Mouse (Mus musculus) neural tube, embryonic 13.5 days (tissue): ENCODE results near the gene Raf1. TPM values are rescaled to one million over a fixed set of nuclear protein-coding genes. Genes with fewer than 3 reads are reported as not detected.
A peak's percentile ranks its signal among the peaks of the same experiment; 100 is the strongest.

Source experiments
- ATAC-seq: fragments of 200-750 bp; cut with Nextera tagmentation; 2 replicates; pipeline ENCODE4 v1.8.0; 2017; ENCODE audit warnings: low read depth, mild to moderate bottlenecking, moderate TSS enrichment, moderate library complexity
- H3K27ac ChIP-seq: fragments of 300-500 bp; sonication (generic); replicated peaks from 2 replicates; pipeline ENCODE4 v1.5.1; 2015; ENCODE audit warnings: moderate library complexity, mild to moderate bottlenecking, inconsistent platforms
- H3K27me3 ChIP-seq: fragments of 300-500 bp; sonication (generic); 2 replicates; pipeline ENCODE4 v1.6.1; 2015; ENCODE audit warnings: mild to moderate bottlenecking, inconsistent platforms
- H3K36me3 ChIP-seq: fragments of 300-500 bp; sonication (generic); 2 replicates; pipeline ENCODE4 v1.6.1; 2015; ENCODE audit warnings: mild to moderate bottlenecking, inconsistent platforms
- H3K4me1 ChIP-seq: fragments of 300-500 bp; sonication (generic); replicated peaks from 2 replicates; pipeline ENCODE4 v1.6.1; 2015; ENCODE audit warnings: inconsistent platforms
- H3K4me2 ChIP-seq: fragments of 300-500 bp; sonication (generic); 2 replicates; pipeline ENCODE4 v1.6.1; 2015; ENCODE audit warnings: inconsistent platforms, mild to moderate bottlenecking, moderate library complexity
- H3K4me3 ChIP-seq: fragments of 300-500 bp; sonication (generic); 2 replicates; pipeline ENCODE4 v1.5.1; 2015; ENCODE audit warnings: mild to moderate bottlenecking, inconsistent platforms
- H3K9ac ChIP-seq: fragments of 300-500 bp; sonication (generic); 2 replicates; pipeline ENCODE4 v1.6.1; 2015; ENCODE audit warnings: moderate library complexity, mild to moderate bottlenecking, inconsistent platforms
- H3K9me3 ChIP-seq: fragments of 300-500 bp; sonication (generic); 2 replicates; pipeline ENCODE4 v1.6.1; 2016; ENCODE audit warnings: inconsistent platforms
- WGBS: fragments of 180-500 bp; shearing (Covaris S2); methylation state at CpG from one replicate; pipeline ENCODE4 v1.1.7; 2015; 5-methylcytosine and 5-hydroxymethylcytosine counted together
- polyA plus RNA-seq: library from polyadenylated mRNA; unstranded; fragments of >200 nt; fragmentation: Nextera tagmentation; extraction: Ambion mirVana; gene quantifications from 2 replicates; pipeline ENCODE4 v1.2.1, GENCODE M21; 2015

Raf1 gene
- polyA plus RNA-seq, 1 experiment from 2014 or later: 141 TPM

- Histone ChIP-seq H3K4me2 (peak overlapping the region; percentile 87), H3K9ac (peak overlapping the region; percentile 100), H3K27ac (peak overlapping the region; percentile 99), H3K4me1 (peaks cover 41% of the 10 kb centered on the region), H3K27me3 (no peaks in the 10 kb centered on the region), H3K4me3 (peak overlapping the region; percentile 99), H3K36me3 (no peaks in the 10 kb centered on the region), H3K9me3 (no peaks in the 10 kb centered on the region)
- WGBS: under 1% methylated on average over 53 of the region's 53 CpGs
- peak; percentile 79 for ATAC-seq
Measured at GRCm38 (mm10) chr6:115675508-115676336, 713 bp downstream of the Raf1 start.

DNA sequence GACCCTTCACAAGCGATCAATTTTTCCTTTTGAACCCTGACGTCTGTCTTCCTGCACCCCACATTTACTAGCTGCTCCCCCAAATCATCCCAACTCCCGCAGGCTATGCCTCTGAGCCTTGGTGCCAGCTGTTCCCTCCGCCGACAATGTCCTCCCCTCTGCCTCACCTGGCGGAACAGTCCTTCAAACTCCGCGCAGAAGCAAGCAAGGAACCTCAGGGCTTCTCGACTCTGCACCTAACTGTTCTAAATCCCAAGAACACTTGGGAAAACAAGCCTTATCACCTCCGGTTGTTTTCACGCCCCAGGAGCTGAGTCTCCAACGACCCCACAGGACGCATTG is 1.3 kb downstream of the Raf1 start:
- H3K36me3 ChIP-seq: no peaks in the 10 kb centered on the region
- H3K4me1 ChIP-seq: peaks cover 41% of the 10 kb centered on the region
- H3K9ac ChIP-seq: peak overlapping the region; percentile 100
- H3K9me3 ChIP-seq: no peaks in the 10 kb centered on the region
- H3K27me3 ChIP-seq: no peaks in the 10 kb centered on the region
- no peak; the same call in 1 of the 2 replicates for ATAC-seq
- H3K4me3 ChIP-seq: peak overlapping the region; percentile 99
- peak overlapping the region; percentile 87 for H3K4me2 ChIP-seq
- under 1% methylated on average over 13 of the region's 13 CpGs for WGBS
- H3K27ac ChIP-seq: peak overlapping the region; percentile 99

- peak overlapping the region; percentile 99 for H3K4me3 ChIP-seq
- H3K9me3 ChIP-seq: no peaks in the 10 kb centered on the region
- H3K27ac ChIP-seq: 0 out of 2 replicates have a peak overlapping the region, but pooled peaks have one; percentile 3
- peak overlapping the region; percentile 87 for H3K4me2 ChIP-seq
- H3K4me1 ChIP-seq: peaks cover 44% of the 10 kb centered on the region
- ATAC-seq: no peak
- H3K36me3 ChIP-seq: no peaks in the 10 kb centered on the region
- H3K9ac ChIP-seq: peak overlapping the region; percentile 100
- H3K27me3 ChIP-seq: no peaks in the 10 kb centered on the region
- 58% methylated on average over 2 of the region's 2 CpGs for WGBS
Measured at GRCm38 (mm10) chr6:115674316-115674715, 2.1 kb downstream of the Raf1 start.

GRCm38 (mm10) chr6:115672700-115673099 is 3.7 kb downstream of the Raf1 start:
- no peak for ATAC-seq
- WGBS: 91% methylated on average over 1 of the region's 1 CpGs
- H3K4me2 ChIP-seq: no peak overlapping the region
- no peak overlapping the region for H3K27ac ChIP-seq
- H3K4me3 ChIP-seq: no peak overlapping the region
- peaks cover 53% of the 10 kb centered on the region for H3K4me1 ChIP-seq
- no peak overlapping the region for H3K9ac ChIP-seq
- no peaks in the 10 kb centered on the region for H3K9me3 ChIP-seq
- no peaks in the 10 kb centered on the region for H3K36me3 ChIP-seq
- no peaks in the 10 kb centered on the region for H3K27me3 ChIP-seq

- H3K27me3 ChIP-seq: no peaks in the 10 kb centered on the region
- no peaks in the 10 kb centered on the region for H3K36me3 ChIP-seq
- H3K4me3 ChIP-seq: no peak overlapping the region
- H3K4me1 ChIP-seq: peaks cover 23% of the 10 kb centered on the region
- no peak overlapping the region for H3K4me2 ChIP-seq
- WGBS: 84% methylated on average over 4 of the region's 4 CpGs
- H3K9ac ChIP-seq: no peak overlapping the region
- no peaks in the 10 kb centered on the region for H3K9me3 ChIP-seq
- no peak for ATAC-seq
- no peak overlapping the region for H3K27ac ChIP-seq
Measured at GRCm38 (mm10) chr6:115666641-115667040, 9.8 kb downstream of the Raf1 start.

DNA sequence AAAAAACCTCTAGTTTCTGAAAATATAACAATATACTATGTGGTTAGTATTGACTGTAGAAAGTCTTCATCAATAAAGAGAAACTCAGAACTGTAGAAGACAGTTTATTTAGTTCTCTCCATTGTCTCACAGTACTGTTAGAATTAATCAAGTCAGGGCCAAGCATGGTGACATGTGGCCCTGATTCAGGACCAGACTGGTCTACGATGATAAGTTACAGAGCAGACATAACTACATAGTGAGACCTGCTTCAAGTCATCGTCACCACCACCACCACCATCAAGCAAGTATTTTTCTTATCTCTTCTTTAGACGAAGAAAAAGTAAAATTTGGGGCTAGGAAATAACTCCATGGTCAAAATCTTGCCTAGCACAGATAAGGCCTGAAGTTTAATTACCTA is 12.2 kb downstream of the Raf1 start:
- H3K4me1 ChIP-seq: peaks cover 25% of the 10 kb centered on the region
- H3K27me3 ChIP-seq: no peaks in the 10 kb centered on the region
- no peaks in the 10 kb centered on the region for H3K9me3 ChIP-seq
- 90% methylated on average over 3 of the region's 3 CpGs for WGBS
- H3K27ac ChIP-seq: no peak overlapping the region
- H3K9ac ChIP-seq: no peak overlapping the region
- no peaks in the 10 kb centered on the region for H3K36me3 ChIP-seq
- ATAC-seq: no peak
- no peak overlapping the region for H3K4me2 ChIP-seq
- no peak overlapping the region for H3K4me3 ChIP-seq

GRCm38 (mm10) chr6:115658802-115659201 is 17.6 kb downstream of the Raf1 start:
- Histone ChIP-seq H3K4me1 (peaks cover 37% of the 10 kb centered on the region), H3K27ac (no peak overlapping the region), H3K4me2 (no peak overlapping the region), H3K4me3 (no peak overlapping the region), H3K9ac (no peak overlapping the region), H3K36me3 (no peaks in the 10 kb centered on the region), H3K9me3 (no peaks in the 10 kb centered on the region), H3K27me3 (no peaks in the 10 kb centered on the region)
- ATAC-seq: no peak

DNA sequence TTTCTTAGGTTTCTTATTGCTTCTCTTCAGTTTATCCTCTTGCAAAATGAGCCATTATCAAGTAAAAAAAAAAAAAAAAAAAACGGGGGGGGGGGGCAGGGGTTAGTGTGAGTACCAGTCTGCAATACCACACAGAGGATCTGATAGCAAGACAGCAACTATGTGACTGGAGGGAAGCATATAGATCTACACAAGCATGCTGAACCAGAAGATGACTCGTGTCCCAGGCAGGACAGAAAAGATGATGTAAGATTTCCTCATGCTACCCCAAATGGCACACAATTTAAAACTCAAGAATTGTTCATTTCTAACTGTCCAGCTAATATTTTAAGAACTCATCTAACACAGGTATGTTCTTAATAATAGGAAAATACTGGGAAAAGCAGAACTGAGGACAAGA is 22.5 kb downstream of the Raf1 start:
- no peaks in the 10 kb centered on the region for H3K36me3 ChIP-seq
- no peak overlapping the region for H3K27ac ChIP-seq
- peaks cover 55% of the 10 kb centered on the region for H3K4me1 ChIP-seq
- no peak overlapping the region for H3K4me3 ChIP-seq
- ATAC-seq: no peak
- H3K9me3 ChIP-seq: no peaks in the 10 kb centered on the region
- no peak overlapping the region for H3K4me2 ChIP-seq
- no peak overlapping the region for H3K9ac ChIP-seq
- H3K27me3 ChIP-seq: no peaks in the 10 kb centered on the region
- 55% methylated on average over 2 of the region's 2 CpGs for WGBS

GRCm38 (mm10) chr6:115651719-115652118 is 24.7 kb downstream of the Raf1 start:
- Histone ChIP-seq H3K4me2 (no peak overlapping the region), H3K36me3 (no peaks in the 10 kb centered on the region), H3K27me3 (no peaks in the 10 kb centered on the region), H3K4me1 (peaks cover 49% of the 10 kb centered on the region), H3K9ac (no peak overlapping the region), H3K27ac (no peak overlapping the region), H3K4me3 (no peak overlapping the region), H3K9me3 (no peaks in the 10 kb centered on the region)
- no peak for ATAC-seq

DNA sequence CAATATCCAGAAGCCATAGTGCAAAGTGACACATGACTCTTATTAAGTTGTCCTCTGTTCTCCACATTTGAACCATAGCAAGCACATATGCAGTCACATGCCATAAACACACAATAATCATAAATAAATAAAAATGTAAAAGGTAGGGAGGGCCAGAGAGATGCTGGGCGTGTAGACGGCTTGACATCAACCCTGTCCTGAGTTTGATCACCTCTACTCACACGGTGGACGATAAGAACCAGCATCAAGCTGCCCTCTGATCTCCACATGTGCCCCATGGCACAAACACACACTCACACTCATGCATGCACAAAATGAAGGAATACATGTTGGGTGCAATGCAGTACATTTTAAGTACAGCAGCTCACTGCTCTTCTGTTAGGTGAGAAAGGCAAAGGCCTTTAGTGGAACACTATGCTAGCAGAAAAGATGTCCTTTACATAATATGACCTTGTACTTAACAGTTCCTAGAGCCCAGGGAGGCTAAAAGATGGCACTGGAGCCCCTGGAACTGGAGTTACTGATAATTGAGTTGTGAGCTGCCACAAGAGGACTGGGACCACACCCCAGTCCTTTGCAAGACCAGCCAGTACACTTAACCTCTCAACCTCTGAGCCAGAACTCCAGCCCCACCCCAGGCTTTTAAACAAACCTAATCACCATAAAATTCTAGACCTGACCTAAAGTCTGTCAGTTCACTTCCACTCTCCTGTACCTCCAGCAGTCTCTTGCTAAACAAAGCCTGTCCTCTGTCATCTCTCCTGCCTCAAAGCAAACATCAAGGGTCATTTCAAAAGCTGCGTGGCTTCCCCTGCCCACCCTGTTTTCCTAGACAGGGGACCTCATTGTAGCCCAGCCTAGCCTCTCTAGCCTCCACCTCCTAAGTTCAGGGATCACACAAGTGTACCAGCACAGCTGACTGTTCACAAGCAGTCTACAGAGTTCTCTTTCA is 25.7 kb downstream of the Raf1 start:
- H3K4me2 ChIP-seq: no peak overlapping the region
- H3K4me3 ChIP-seq: no peak overlapping the region
- 55% methylated on average over 5 of the region's 5 CpGs for WGBS
- no peaks in the 10 kb centered on the region for H3K27me3 ChIP-seq
- ATAC-seq: no peak
- no peaks in the 10 kb centered on the region for H3K36me3 ChIP-seq
- no peaks in the 10 kb centered on the region for H3K9me3 ChIP-seq
- no peak overlapping the region for H3K27ac ChIP-seq
- H3K9ac ChIP-seq: no peak overlapping the region
- peaks cover 48% of the 10 kb centered on the region for H3K4me1 ChIP-seq

DNA sequence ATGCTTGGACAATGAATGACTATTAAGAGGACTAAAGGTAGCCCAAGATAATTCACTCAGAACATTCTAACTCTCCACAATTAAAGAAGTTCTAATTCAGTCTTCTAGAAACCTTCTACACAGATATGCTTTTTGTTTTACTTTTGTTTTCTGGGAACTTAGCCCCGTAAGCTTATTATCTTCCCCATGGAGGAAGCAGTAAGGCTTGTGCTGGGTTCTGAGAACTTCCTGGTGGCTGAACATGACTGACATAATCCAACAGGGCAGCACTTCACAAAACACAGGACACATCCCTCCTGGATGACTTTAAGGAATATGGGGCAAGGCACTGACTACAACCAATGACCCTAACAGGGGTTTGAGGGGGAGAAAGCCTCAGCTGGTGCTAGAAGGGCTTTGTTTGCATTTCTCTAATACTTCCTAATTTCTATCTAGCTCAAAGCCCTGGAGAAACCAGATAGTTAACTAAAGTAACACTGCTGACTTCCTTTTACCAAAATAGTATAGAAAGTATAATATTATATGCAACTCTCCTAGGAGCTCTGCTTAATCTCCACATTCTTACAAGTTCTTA is 26.6 kb downstream of the Raf1 start:
- ATAC-seq: no peak
- Histone ChIP-seq H3K27ac (no peak overlapping the region), H3K4me3 (no peak overlapping the region), H3K36me3 (no peaks in the 10 kb centered on the region), H3K4me2 (no peak overlapping the region), H3K27me3 (no peaks in the 10 kb centered on the region), H3K9me3 (no peaks in the 10 kb centered on the region), H3K9ac (no peak overlapping the region), H3K4me1 (peaks cover 50% of the 10 kb centered on the region)
- WGBS: 89% methylated on average over 1 of the region's 1 CpGs

GRCm38 (mm10) chr6:115643315-115643714 is 33.1 kb downstream of the Raf1 start:
- no peaks in the 10 kb centered on the region for H3K9me3 ChIP-seq
- H3K27me3 ChIP-seq: no peaks in the 10 kb centered on the region
- WGBS: 70% methylated on average over 1 of the region's 1 CpGs
- H3K36me3 ChIP-seq: peaks cover 19% of the 10 kb centered on the region
- H3K4me1 ChIP-seq: peaks cover 12% of the 10 kb centered on the region
- H3K4me2 ChIP-seq: no peak overlapping the region
- H3K27ac ChIP-seq: no peak overlapping the region
- no peak overlapping the region for H3K9ac ChIP-seq
- H3K4me3 ChIP-seq: no peak overlapping the region
- ATAC-seq: no peak
